Mouse (Mus musculus) T-helper 17 cell (primary cell): ENCODE measurements at regions not wholly inside any gene's neighbourhood (a gene's known extent, or its start where the extent isn't known, plus 50 kb on each side); places are given as distances from the start of the nearest gene placed in this dataset.

Experiments
- in situ Hi-C, 2 experiments: fragments of 300-600 bp; cut with MboI, MseI; formaldehyde crosslinking; loops; 1 replicate in 1 of 2; 2 replicates in 1 of 2; pipeline ENCODE4 v1.15.1; 2025; ENCODE audit warnings: high pct_unique_total_duplicates in 2 of 2

DNA sequence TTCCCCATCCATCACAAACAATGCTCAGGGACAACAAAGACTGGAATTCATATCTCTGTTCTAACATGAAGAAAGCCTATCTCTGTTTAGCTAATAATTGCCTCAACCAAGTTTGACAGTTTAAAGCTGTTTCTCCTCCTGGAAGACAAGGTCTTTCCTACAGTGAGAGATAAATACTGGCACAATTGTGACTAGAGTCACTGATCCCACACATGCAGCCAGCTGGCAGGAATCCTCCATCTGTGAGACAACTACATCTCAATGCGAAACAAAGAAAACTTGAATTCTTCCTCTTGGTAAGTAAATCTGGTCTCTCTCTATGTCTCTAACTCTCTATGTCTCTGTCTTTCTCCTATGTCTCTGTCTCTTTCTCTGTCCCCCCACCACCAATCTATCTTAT lies 239.1 kb upstream of the Nsun2 start:
- in situ Hi-C loops = no loop called here

DNA sequence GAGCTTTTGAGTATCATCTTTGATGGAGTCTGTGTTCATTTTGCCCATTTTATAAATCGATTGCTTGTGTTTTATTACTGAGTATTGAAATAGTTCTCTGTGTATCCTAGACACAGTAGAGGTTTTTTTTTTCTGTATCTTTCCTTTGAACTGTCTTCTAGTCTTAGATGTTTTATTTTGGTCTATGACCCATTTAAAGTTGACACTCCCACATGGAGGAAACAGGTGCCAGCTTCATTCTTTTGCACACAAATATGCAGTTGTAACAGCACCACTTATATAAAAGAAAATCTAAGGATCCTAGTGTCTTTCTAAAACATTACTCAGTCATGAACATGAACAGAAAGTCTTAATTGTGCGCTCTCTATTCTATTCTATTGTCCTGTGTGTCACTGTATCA lies 230.2 kb upstream of the Nsun2 start:
- in situ Hi-C loops = no loop called here

GRCm38 (mm10) chr13:69330412-69331000 lies 203.0 kb upstream of the Nsun2 start:
- in situ Hi-C loops = no loop called here

- in situ Hi-C loops = no loop called here
Measured at GRCm38 (mm10) chr13:69331537-69332435, 201.8 kb upstream of the Nsun2 start.

DNA sequence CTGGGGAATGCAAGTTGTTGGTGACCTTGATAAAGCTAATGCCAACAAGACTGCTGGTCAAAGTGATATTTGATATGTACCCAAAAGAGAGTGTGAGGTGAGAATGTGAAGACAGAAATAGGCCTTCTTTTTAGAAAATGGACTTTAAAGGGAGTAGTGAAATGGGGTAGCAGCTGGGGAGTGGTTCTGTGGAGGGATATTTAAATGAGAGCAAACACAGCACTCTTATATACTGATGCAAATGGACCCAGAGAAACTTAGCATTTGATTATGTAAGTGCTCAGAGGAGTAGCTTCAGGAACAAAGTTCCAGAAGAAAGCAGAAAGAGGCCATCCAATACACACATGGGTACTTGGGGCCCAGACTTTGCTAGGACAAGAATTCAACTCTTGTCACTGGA lies 189.7 kb upstream of the Nsun2 start:
- in situ Hi-C loops = no loop called here

DNA sequence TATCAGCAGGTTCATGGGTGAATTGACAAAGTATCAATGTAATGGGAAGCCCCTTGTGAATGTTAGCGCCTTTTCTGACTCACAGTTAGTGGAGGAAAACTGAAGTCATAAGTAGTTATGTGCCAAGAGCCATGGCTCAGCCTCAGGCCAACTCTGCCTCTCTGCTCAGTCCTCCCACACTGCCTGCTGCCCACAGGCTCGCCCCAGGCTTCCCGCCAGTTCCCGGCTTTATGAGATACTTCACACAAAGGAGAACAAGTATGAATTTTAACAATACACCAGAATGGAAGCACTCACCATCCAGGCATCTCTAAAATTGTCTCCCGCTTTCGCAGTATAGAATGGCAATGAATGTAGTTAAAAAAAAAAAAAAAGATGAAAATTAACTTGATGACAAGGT lies 176.1 kb upstream of the Nsun2 start:
- in situ Hi-C loops = no loop called here

- in situ Hi-C loops = no loop called here
Measured at GRCm38 (mm10) chr13:69365880-69366490, 167.6 kb upstream of the Nsun2 start.

DNA sequence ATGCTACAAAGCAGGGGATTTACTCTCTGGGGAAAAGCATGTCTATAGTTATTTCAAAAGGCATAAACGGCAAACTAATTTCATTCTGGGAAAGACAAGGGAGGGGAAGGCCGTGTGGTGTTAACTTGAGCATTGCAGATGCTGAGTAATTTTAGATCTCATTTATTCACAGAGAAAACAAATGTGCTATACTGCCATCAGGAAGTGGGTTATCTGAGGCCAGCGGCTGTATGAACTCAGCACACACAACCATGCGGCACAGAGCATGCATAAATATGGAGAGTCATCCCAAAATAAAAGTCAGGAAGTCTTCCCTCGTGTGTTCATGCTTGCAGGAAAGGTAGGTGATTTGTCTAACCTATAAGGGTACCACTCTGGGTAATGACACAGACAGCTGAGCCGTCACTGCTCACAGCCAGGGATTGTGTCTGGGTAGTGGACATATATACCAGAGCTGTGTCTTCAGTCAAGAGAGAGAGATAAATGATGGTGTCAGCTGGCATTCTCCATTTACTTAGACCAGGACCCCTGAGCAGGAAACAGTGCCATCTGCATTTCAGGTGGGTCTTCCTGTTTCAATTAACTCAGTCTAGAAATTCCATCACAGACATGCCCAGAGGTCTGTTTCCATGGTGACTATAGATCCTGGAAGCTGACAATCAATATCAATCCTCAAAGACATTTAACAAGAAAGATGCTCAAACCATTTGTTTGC lies 160.3 kb upstream of the Nsun2 start:
- in situ Hi-C loops = no loop called here

GRCm38 (mm10) chr13:69373816-69374142 lies 159.8 kb upstream of the Nsun2 start:
- in situ Hi-C loops = no loop called here

DNA sequence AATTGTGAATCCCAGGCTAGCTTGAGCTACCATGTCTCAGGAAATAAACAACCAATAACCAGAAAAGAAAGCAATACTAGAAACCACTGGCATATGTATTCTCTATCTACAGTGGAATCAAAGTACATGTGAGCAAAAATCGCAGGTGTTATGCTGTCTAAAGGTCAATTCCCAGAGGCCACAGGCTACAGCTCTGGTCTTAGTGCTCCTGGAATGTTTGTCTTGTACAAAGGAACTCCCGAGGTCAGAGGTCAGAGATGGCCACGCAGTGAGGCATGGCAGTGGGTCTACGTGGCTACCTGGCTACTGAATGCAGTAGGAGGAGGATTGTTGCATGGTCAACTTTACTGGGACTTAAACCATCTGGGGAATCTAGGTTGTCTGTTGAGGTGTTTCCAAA lies 153.1 kb upstream of the Nsun2 start:
- in situ Hi-C loops = loop anchor here (10.0 to 25.0 kb wide), 2 partner anchors 274 to 282 kb away; no protein-coding TSS in a partner anchor

GRCm38 (mm10) chr13:69384767-69385166 lies 148.8 kb upstream of the Nsun2 start:
- in situ Hi-C loops = loop anchor here (10.0 to 25.0 kb wide), 2 partner anchors 270 to 278 kb away; no protein-coding TSS in a partner anchor

- in situ Hi-C loops = loop anchor here in 1 of 2 experiments (25.0 kb wide), 1 partner anchor 269 kb away; no protein-coding TSS in a partner anchor
Measured at GRCm38 (mm10) chr13:69392917-69393827, 140.4 kb upstream of the Nsun2 start.

DNA sequence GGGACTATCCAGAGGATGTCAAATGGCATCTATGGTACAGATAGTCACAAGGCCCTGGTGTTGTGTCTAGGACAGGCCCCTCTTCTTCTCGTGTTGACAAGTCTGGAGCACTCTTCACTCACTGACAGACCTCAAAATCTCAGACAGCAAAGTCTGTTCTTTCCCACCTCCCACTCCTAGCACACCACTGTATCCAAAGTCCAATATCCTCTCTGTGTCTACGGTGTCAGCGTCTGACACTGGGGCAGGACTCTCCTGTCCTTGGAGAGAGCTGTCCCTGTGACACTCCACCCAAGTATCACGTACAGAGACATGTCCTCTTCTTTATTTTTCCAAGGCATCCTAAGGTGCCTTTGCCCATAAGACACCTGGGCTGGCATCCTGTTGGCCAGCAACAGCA lies 139.0 kb upstream of the Nsun2 start:
- in situ Hi-C loops = loop anchor here in 1 of 2 experiments (25.0 kb wide), 1 partner anchor 268 kb away; no protein-coding TSS in a partner anchor

- in situ Hi-C loops = no loop called here
Measured at GRCm38 (mm10) chr13:69410359-69410758, 123.2 kb upstream of the Nsun2 start.

DNA sequence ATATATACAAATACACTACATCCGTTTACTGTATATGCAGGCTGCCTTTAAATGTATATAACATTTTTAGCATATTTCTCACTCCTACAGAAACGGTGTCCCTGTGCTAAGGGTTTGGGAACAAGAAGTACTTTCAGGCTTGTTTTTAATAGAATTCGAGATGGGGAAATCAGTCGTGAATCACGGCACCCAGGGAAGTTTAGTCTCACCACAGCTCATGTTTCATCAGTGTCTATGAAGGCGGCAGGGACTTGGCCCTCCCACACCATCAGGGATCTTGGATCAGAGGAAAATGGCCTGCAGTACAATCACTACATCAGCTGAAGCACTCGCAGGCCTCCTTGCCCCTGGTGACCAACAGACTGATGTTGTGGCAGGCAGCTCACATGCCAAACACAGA lies 118.7 kb upstream of the Nsun2 start:
- in situ Hi-C loops = no loop called here

DNA sequence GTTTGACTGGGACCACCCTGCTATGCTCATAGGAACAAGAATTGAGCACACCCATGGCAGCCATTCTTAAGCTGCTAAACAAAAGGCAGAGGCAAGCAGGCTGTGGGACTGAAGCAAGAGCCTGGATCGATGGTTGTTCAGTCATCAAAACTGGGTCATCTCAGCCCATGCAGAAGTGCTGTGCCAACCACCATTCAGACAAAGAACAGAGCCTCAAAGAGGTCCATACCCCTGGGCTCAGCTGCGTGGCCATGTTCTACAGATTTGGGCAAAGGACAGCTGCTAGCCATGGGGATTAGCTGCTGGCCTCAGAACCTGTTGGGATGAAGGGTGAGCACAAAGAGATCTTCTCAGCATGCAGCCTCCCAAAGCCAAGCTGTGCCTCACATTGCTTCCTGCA lies 116.8 kb upstream of the Nsun2 start:
- in situ Hi-C loops = no loop called here

- in situ Hi-C loops = no loop called here
Measured at GRCm38 (mm10) chr13:69417855-69418478, 115.6 kb upstream of the Nsun2 start.

DNA sequence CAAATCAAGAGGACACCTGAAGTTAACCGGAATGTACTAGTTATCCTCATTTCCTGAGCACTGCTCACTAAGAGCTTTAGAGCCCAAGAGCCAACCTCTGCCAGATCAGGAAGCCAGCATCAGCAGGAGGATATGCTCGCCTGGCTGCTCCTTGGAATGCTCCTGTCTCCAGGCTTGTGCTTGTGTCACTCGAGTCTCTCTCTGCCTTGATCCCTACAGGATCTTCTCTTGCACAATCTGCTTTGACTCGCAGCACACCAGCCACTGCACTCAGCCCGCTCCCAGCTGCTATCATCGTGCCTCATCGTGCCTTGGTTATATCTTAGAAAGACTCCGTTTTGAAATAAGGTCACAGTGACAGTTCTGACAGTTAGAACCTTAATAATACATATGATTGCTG lies 113.4 kb upstream of the Nsun2 start:
- in situ Hi-C loops = no loop called here

- in situ Hi-C loops = no loop called here
Measured at GRCm38 (mm10) chr13:69421966-69422365, 111.6 kb upstream of the Nsun2 start.

DNA sequence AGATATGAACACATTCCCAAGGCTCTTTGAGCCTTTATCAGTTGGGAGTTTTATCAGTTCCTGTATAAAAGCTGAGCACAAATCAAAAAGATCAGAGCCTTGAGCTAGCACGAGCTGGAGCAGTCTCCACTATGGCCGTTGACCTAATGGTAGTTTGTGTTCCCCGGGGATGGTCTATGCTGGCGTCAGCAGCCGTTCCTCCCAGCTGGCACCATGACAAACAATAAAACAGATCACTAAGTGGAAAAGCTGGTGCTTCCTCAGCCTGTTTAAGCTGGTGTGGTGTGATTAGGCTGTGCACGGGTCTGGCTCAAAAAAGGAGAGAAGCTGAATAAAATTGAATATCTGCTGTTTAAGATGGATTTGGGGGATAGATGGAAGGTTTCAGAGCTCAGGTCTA lies 107.4 kb upstream of the Nsun2 start:
- in situ Hi-C loops = no loop called here
